Mouse (Mus musculus) induced T-regulatory cell, adult 2 months (primary cell): ENCODE data around the gene Yjefn3.

Experiments used
- DNase-seq: peaks from one replicate; pipeline ENCODE4 v3.0.0-alpha.2; 2012; ENCODE audit warnings: low read depth

Yjefn3 gene

GRCm38 (mm10) chr8:69907106-69907505 lies 4.6 kb upstream of the Yjefn3 start:
- DNase-seq = no peak

- no peak for DNase-seq
Measured at GRCm38 (mm10) chr8:69906260-69906659, 3.7 kb upstream of the Yjefn3 start.

- DNase-seq = no peak
Measured at GRCm38 (mm10) chr8:69904096-69904495, 1.6 kb upstream of the Yjefn3 start.

GRCm38 (mm10) chr8:69903063-69903542 lies 591 bp upstream of the Yjefn3 start:
- DNase-seq = peak; percentile 99

DNA sequence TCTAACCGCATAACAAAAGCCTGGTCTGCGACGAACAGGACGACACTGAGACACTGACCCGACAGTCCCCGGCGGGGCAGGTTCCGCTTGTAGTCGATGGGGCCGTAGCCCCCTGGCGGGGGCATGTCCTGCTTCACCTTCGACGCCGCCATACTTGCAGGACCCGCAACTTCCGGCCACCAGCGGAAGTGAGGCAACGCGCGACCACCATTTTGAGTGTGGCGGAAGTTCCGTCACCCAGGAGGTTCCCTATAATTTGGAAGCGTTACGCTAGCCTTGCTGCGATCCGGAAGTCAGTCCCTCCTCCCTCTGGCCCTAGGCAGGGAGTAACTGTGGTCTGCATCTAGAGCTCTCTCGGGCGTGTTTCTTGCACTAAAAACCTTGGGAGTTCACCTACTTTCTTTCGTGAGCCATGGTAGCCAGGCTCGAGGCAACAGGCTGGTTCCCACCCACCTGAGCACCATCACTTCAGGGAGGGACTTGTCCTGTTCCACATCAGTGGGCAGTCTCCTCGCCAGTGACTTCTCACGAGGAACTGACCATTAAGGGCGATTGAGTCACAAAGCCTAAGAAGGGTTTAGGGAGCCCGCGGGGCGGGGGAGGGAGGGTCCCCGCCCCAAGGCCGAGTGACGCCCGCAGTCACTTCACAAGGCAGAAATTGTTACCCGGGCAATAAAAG lies 889 bp downstream of the Yjefn3 start:
- DNase-seq = peak; percentile 98

GRCm38 (mm10) chr8:69900895-69901451 lies 1.5 kb downstream of the Yjefn3 start:
- DNase-seq = no peak

- DNase-seq = no peak
Measured at GRCm38 (mm10) chr8:69899876-69900275, 2.6 kb downstream of the Yjefn3 start.

- DNase-seq = no peak
Measured at GRCm38 (mm10) chr8:69897857-69898256, 4.7 kb downstream of the Yjefn3 start.

DNA sequence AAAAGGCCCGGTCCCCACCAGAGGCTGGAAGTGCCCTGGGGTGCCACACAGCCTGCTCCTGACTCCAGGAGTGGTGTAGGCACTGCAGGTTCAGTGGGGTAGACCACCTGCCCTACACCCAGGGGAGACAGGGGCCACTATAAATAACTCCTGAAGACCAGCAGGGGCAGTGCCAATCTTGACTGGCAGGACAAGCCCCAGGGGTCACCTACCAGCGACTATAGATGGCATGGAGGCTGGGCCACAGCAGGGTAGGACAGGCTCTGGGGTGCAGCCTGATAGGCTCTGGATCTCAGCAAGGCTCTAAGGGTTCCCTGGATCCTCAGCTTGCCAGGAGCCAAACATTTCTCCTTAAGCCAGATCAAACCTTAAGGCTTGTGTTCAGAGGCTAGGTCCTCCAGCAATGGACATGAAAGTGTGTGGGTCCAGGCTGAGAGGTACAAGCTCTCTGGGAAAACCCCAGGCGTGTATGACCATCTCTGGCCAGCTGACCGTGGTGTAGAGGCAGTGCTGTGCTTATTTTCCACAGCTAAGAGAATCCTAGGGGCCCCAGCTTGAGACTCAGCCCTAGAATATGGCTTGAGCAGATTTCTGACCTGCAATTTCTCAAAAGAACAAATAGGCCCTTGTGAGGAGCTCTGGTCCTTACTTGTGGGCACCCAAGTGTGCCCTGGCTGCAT lies 6.6 kb downstream of the Yjefn3 start:
- DNase-seq = no peak

DNA sequence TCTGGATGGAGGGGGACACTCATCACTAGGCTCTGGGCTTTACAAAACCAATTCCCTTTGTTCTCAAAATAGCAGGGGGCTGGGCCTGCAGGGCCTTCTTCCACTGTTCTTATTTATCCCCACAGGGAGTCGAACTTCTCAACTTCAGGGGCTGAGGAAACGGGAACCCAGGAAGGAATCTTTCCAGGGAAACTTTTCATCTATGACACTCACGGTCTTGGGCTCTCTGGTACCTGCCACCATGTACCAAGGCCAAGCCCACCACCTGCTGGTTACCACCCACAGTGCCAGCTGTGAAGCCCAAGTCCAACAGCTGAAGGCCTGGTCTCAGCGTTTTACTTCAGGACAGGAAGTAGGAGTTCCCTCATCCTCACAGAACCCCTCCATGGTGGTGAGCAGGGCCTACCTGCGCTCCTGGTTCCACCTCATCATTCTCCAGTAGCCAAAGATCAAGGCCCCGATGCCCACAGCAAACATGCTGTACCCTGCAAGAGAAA lies 7.6 kb downstream of the Yjefn3 start:
- no peak for DNase-seq

- peak; percentile 76 for DNase-seq
Measured at GRCm38 (mm10) chr8:69893863-69894262, 8.6 kb downstream of the Yjefn3 start.

DNA sequence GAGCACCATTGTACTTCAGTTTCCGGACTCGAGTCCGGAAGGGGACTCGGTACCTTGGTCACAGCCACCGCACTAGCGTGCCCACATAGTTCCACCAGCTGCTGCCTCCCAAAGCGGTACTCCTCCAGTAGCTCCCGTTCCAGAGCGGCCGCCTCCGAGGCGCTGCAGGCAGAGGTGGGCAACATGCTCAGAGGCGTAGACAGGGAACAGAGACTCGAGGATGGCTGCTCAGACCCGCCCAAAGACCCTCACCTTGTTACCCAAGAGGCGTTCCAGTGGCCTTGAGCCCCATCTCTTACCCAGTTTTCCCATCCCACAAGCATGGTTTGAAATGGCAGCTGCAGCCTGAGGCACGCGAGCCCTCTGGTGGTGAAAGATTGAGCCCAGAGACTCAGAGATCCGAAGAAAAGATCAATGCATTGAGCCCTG lies 11.7 kb downstream of the Yjefn3 start:
- DNase-seq = peak; percentile 60

DNA sequence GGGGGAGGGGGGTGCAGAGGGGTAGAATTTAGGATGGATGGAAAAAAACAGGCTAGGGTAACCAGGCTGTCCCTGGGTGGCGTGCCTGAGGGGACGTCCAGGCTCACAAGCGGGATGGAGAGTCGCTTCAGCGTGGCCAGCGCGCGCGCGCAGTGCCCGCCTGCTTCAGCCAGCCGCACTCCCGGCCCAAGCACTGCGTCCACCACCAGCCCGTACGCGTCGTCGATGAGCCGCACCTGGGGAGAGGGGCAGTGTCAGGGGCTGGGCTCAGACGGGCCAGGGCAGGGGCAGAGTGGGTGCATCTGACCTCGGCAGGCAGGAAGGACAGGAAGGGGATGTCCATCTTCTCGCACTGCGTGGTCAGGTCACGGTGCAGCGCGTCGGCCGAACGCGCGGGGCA lies 13.6 kb downstream of the Yjefn3 start:
- no peak for DNase-seq

- DNase-seq = peak; percentile 40
Measured at GRCm38 (mm10) chr8:69888244-69888866, 14.2 kb downstream of the Yjefn3 start.

GRCm38 (mm10) chr8:69887289-69888243 lies 14.9 kb downstream of the Yjefn3 start, which contains the start of gene Cilp2:
TSS of gene Cilp2 (minus strand) at chr8:69887687.
- DNase-seq = peak; percentile 65

DNA sequence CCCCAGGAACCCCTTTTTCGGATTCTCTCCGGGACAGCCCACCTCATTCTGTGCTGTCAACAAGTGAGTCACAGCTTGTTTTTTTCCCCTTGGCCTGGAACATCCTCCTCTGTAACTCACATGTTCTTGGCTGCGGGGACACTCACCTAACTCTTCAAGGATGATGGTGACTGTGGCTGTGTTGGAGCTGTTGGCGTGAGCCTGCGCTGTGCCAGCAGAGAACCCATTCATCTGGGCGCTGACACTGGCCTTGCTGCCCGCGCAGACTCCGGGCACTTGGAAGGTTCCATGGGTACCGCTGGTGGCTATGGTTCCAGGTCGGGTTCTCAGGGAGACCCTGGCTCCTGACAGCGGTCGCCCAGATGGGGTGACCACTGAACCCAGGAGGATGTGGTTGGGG lies 18.4 kb downstream of the Yjefn3 start:
- no peak for DNase-seq

DNA sequence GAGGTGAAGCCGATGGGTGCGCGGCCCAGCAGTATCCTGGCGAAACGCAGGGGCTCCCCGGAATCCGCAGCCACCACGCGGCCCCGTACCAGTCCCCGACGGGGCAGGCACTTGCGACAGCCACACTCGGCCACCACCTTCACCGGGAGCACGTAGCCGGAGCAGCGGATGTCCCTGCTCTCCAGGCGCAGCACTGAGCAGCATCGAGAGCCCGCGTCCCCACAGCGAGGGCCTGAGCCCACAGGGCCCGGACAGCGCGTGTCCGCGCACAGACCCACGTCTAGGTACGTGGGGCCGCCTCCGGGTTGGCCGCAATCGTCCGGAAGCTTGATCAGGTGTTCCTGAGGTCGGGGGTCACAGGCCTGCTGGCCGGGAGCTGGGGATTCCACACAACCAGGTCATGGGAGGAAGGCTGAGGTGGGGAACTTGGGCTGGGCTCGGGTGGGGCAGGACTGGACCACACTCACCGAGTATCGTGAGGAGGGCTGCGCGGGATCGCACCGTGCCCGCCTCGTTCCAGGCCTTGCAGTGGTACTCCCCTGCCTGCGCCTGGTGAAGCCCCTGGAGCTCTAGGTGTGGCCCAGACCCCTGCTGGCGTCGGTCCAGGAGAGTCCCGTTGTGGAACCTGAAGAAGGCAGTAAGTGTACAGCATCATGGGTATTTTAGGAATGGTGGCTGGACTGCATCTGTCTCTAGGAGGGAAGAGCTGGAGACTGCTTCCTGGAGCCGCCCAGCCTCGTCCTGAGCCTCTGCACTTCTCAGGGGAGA lies 19.5 kb downstream of the Yjefn3 start:
- no peak for DNase-seq

DNA sequence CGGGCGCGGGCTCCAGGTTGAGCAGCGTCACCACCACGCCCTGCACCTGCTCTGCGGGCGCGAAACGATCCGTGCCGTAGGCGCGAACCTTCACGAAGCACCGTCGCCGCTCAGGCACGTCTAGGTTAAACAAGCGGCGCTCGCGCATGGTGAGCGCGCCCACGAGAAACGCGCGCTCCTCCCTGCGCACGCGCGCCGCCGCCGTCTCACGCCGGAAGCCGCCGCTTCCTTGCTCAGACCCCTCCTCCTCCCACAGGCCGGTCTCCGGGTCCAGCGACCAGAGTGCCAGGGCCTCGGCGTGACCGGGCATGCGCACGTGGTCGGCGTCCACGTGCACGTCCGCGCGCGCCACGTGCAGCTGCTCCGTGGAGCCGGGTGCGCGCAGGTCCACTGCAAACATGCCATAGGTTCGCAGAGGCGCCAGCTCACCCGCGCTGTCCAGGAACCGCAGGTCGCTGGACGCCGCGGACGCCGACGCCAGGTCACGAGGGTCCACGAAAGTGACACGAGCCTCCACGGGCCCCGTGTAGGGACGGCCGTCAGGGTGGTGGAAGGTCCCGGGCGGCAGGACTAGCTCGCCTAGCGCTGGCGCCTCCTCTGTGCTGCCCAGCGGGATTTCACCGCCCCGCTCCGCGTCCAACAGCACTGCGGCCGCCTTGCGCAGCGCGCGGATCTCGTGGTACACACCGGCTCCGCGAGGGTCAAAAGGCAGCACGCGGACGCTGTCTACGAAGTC lies 20.3 kb downstream of the Yjefn3 start:
- DNase-seq = peak; percentile 68

DNA sequence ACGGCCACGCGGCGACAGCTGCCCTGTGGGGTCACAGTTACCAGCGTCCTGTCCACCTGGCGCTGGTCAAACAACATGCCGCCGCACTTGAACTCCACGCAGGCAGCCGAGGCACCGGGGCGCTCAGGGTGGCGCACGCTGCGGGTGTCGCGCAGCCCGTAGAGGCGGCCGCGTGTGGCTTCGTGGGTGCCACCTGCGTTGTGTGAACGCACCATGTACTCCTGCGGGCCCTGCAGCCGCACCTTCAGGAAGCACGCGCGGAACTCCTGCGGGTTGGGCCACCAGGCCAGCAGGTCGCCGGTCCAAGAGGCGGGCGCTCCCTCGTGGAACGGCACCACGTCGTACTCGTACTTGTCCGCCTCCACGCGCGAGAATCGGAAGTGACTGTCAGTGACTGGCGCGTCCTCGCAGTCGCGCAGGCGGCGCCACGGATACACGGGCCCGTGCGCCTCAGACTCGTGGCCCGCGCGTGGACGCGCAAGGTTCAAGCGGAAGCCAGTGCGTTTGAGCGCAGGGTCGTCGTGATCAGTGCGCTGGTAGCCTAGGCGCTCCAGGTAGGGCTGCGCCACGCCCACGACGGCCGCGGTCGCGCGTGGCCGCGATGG lies 21.1 kb downstream of the Yjefn3 start:
- no peak for DNase-seq
